Mouse (Mus musculus): Measurements from ENCODE around the gene Hey2. TPM values are rescaled to one million over a fixed set of nuclear protein-coding genes. Genes with fewer than 3 reads are reported as not detected.
A peak's percentile ranks its signal among the peaks of the same experiment; 100 is the strongest.

The Hey2 gene
- total RNA-seq, 1 experiment = 0.71 TPM

GRCm38 (mm10) chr10:30803587-30804253 lies 38.9 kb downstream of the Hey2 start:
- no peak for DNase-seq (ENCODE audit: low read depth, low spot score)
- no peaks in the 10 kb centered on the region for H3K9me3 ChIP-seq (ENCODE audit: control insufficient read depth, insufficient read depth, low read depth, low read length)

GRCm38 (mm10) chr10:30802681-30803586 lies 39.7 kb downstream of the Hey2 start, which contains the start of gene Ncoa7:
Ncoa7 (minus strand) TSS chr10:30803326.
- in situ Hi-C loops (cut with MboI; ENCODE audit: low sequenced_read_pairs in 2 of 2, unreplicated experiment in 2 of 2) = loop anchor here in 1 of 2 experiments (10.0 kb wide), 1 partner anchor 178 kb away; the partner anchor contains the start of gene Hint3
- DNase-seq (ENCODE audit: low read depth, low spot score) = peak; percentile 53
- H3K36me3 ChIP-seq (ENCODE audit: control insufficient read depth, insufficient read depth, low read length, poor library complexity, severe bottlenecking) = no peaks in the 10 kb centered on the region
- no peaks in the 10 kb centered on the region for H3K9me3 ChIP-seq (ENCODE audit: control insufficient read depth, insufficient read depth, low read depth, low read length)
- TF ChIP-seq CHD2 (IDR thresholded peaks at IDR 0.05; ENCODE audit: low read depth, low read length) = no peak
- peak; percentile 51; the same call in 1 of the 2 replicates for TF ChIP-seq HCFC1 (IDR thresholded peaks at IDR 0.05; ENCODE audit: borderline replicate concordance, insufficient read depth, low read length)
- no peak for TF ChIP-seq ZNF384 (IDR thresholded peaks at IDR 0.05; ENCODE audit: low read depth, low read length)
- TF ChIP-seq MAFK (IDR thresholded peaks at IDR 0.05; ENCODE audit: insufficient read depth, low read depth, low read length) = no peak
- peak within 1 kb of the TSS; percentile 82 for H3K9ac ChIP-seq (ENCODE audit: insufficient read depth, low read depth, low read length, poor library complexity, severe bottlenecking)
- 0 out of 4 replicates have a peak, but pooled peaks cover 0 to 2% of the 10 kb centered on the region in 2 experiments for H3K4me1 ChIP-seq (ENCODE audit: control insufficient read depth in 2 of 2, insufficient read depth in 2 of 2, low read length in 2 of 2, poor library complexity in 1 of 2)
- peak within 1 kb of the TSS; percentile 76 to 91 for H3K4me3 ChIP-seq (ENCODE audit: insufficient read depth in 1 of 2, low read depth in 1 of 2, low read length in 2 of 2, poor library complexity in 1 of 2, severe bottlenecking in 1 of 2)
- peak within 1 kb of the TSS; percentile 20; the same call in 1 of the 2 replicates for H3K27ac ChIP-seq (ENCODE audit: insufficient read depth, low read depth, low read length, poor library complexity, severe bottlenecking)

More at GRCm38 (mm10) chr10:30803587-30804253, 38.9 kb downstream of the Hey2 start:
- TF ChIP-seq ZNF384 (IDR thresholded peaks at IDR 0.05; ENCODE audit: low read depth, low read length) (no peak), CHD2 (IDR thresholded peaks at IDR 0.05; ENCODE audit: low read depth, low read length) (no peak), MAFK (IDR thresholded peaks at IDR 0.05; ENCODE audit: insufficient read depth, low read depth, low read length) (no peak)
- Histone ChIP-seq H3K27ac (ENCODE audit: insufficient read depth, low read depth, low read length, poor library complexity, severe bottlenecking) (no peak overlapping the region), H3K4me3 (ENCODE audit: insufficient read depth in 1 of 2, low read depth in 1 of 2, low read length in 2 of 2, poor library complexity in 1 of 2, severe bottlenecking in 1 of 2) (peak overlapping the region; percentile 76 to 91), H3K4me1 (ENCODE audit: control insufficient read depth in 2 of 2, insufficient read depth in 2 of 2, low read length in 2 of 2, poor library complexity in 1 of 2) (0 out of 4 replicates have a peak, but pooled peaks cover 0 to 2% of the 10 kb centered on the region in 2 experiments), H3K36me3 (ENCODE audit: control insufficient read depth, insufficient read depth, low read length, poor library complexity, severe bottlenecking) (no peaks in the 10 kb centered on the region), H3K9ac (ENCODE audit: insufficient read depth, low read depth, low read length, poor library complexity, severe bottlenecking) (peak overlapping the region; percentile 82)
- in situ Hi-C loops (cut with MboI; ENCODE audit: low sequenced_read_pairs in 2 of 2, unreplicated experiment in 2 of 2) = loop anchor here in 1 of 2 experiments (10.0 kb wide), 1 partner anchor 179 kb away; the partner anchor contains the start of gene Hint3

DNA sequence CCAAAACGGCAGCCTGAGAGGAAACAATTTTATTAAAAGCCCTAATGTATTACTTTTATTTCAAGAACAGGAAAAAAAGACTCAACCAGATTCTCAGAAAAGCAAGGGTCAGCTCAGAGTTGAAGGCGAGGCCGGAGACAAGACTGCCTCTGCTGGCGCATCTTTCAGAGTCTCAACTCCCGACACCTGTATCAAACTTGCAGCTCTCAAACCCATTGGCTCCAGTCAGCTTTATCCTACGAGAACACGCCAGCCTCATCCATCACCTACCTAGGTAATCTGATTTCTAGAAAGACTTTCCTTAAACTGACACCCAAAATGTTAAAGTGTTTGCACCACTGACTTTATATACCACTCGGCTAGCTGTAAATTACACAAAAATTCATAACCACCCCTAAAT lies 40.6 kb downstream of the Hey2 start:
- Histone ChIP-seq H3K9ac (ENCODE audit: insufficient read depth, low read depth, low read length, poor library complexity, severe bottlenecking) (no peak overlapping the region; the same call in 1 of the 2 replicates), H3K9me3 (ENCODE audit: control insufficient read depth, insufficient read depth, low read depth, low read length) (no peaks in the 10 kb centered on the region), H3K4me3 (ENCODE audit: insufficient read depth in 1 of 2, low read depth in 1 of 2, low read length in 2 of 2, poor library complexity in 1 of 2, severe bottlenecking in 1 of 2) (peak overlapping the region; percentile 76 to 91), H3K36me3 (ENCODE audit: control insufficient read depth, insufficient read depth, low read length, poor library complexity, severe bottlenecking) (no peaks in the 10 kb centered on the region), H3K4me1 (ENCODE audit: control insufficient read depth in 2 of 2, insufficient read depth in 2 of 2, low read length in 2 of 2, poor library complexity in 1 of 2) (peaks cover 0 to 2% of the 10 kb centered on the region in 2 experiments; a peak in 1 of 4 replicates), H3K27ac (ENCODE audit: insufficient read depth, low read depth, low read length, poor library complexity, severe bottlenecking) (no peak overlapping the region)
- DNase-seq (ENCODE audit: low read depth, low spot score) = no peak
- no peak for TF ChIP-seq CHD2 (IDR thresholded peaks at IDR 0.05; ENCODE audit: low read depth, low read length)
- no peak for TF ChIP-seq ZNF384 (IDR thresholded peaks at IDR 0.05; ENCODE audit: low read depth, low read length)
- TF ChIP-seq ZC3H11A (IDR thresholded peaks at IDR 0.05; ENCODE audit: borderline replicate concordance, low read depth, low read length) = no peak
- no peak for TF ChIP-seq HCFC1 (IDR thresholded peaks at IDR 0.05; ENCODE audit: borderline replicate concordance, insufficient read depth, low read length)
- TF ChIP-seq MAFK (IDR thresholded peaks at IDR 0.05; ENCODE audit: insufficient read depth, low read depth, low read length) = no peak
- in situ Hi-C loops (cut with MboI; ENCODE audit: low sequenced_read_pairs in 2 of 2, unreplicated experiment in 2 of 2) = loop anchor here in 1 of 2 experiments (10.0 kb wide), 1 partner anchor 177 kb away; the partner anchor contains the start of gene Hint3

- Histone ChIP-seq H3K9me3 (ENCODE audit: control insufficient read depth, insufficient read depth, low read depth, low read length) (0 out of 2 replicates have a peak, but pooled peaks cover 2% of the 10 kb centered on the region), H3K4me3 (ENCODE audit: insufficient read depth in 1 of 2, low read depth in 1 of 2, low read length in 2 of 2, poor library complexity in 1 of 2, severe bottlenecking in 1 of 2) (no peak overlapping the region), H3K4me1 (ENCODE audit: control insufficient read depth in 2 of 2, insufficient read depth in 2 of 2, low read length in 2 of 2, poor library complexity in 1 of 2) (peaks cover 0 to 2% of the 10 kb centered on the region in 2 experiments; a peak in 1 of 4 replicates), H3K27ac (ENCODE audit: insufficient read depth, low read depth, low read length, poor library complexity, severe bottlenecking) (no peak overlapping the region), H3K9ac (ENCODE audit: insufficient read depth, low read depth, low read length, poor library complexity, severe bottlenecking) (no peak overlapping the region), H3K36me3 (ENCODE audit: control insufficient read depth, insufficient read depth, low read length, poor library complexity, severe bottlenecking) (no peaks in the 10 kb centered on the region)
- TF ChIP-seq ZC3H11A (IDR thresholded peaks at IDR 0.05; ENCODE audit: borderline replicate concordance, low read depth, low read length) (no peak), MAFK (IDR thresholded peaks at IDR 0.05; ENCODE audit: insufficient read depth, low read depth, low read length) (no peak), CHD2 (IDR thresholded peaks at IDR 0.05; ENCODE audit: low read depth, low read length) (no peak), HCFC1 (IDR thresholded peaks at IDR 0.05; ENCODE audit: borderline replicate concordance, insufficient read depth, low read length) (no peak), ZNF384 (IDR thresholded peaks at IDR 0.05; ENCODE audit: low read depth, low read length) (no peak)
- no peak for DNase-seq (ENCODE audit: low read depth, low spot score)
- in situ Hi-C loops (cut with MboI; ENCODE audit: low sequenced_read_pairs in 2 of 2, unreplicated experiment in 2 of 2) = loop anchor here in 1 of 2 experiments (10.0 kb wide), 1 partner anchor 175 kb away; the partner anchor contains the start of gene Hint3
Measured at GRCm38 (mm10) chr10:30799713-30800450, 42.7 kb downstream of the Hey2 start.
